Mouse (Mus musculus): ENCODE results near the gene Macf1.

Gene Macf1

DNA sequence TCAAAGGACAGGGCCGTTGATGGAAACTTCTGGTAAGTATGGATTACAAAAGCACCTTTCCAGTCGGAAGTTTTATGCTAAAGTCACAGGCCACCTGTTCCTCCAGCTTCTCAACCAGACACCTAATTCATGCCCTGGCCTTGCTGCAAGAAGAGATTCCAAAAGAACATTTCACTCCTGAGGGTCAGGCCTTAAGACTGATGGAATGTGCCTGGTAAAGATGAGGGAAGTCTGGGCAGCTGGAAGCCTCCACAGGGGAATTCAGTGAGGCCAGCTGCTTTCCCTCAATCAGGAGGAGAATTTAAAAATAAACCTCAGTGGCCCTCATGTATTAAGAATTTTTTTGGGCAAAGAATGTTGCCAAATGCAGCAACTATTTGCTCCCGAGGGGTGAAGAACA lies 90.5 kb downstream of the Macf1 start:
- DNase-seq (ENCODE audit: low read depth), result no peak

DNA sequence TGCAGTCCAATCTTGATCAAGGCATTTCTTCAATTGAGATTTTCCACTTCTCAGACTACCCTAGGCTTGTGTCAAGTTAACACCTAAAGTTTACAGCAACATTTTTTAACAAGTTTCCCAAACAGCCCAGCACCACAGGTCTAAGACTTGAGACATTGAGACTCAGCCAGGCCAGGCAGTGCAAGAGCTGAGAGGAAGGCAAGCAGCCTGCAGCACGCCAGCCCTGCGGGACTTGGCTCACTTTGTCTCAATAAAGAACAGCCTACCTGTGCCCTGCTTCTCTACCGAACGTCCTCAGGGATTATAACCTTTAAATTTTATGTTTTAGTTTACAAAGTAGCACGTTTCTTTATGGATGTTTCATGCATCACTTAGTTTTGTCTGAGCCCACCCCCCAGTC lies 92.1 kb downstream of the Macf1 start:
- no peak for DNase-seq (ENCODE audit: low read depth)

DNA sequence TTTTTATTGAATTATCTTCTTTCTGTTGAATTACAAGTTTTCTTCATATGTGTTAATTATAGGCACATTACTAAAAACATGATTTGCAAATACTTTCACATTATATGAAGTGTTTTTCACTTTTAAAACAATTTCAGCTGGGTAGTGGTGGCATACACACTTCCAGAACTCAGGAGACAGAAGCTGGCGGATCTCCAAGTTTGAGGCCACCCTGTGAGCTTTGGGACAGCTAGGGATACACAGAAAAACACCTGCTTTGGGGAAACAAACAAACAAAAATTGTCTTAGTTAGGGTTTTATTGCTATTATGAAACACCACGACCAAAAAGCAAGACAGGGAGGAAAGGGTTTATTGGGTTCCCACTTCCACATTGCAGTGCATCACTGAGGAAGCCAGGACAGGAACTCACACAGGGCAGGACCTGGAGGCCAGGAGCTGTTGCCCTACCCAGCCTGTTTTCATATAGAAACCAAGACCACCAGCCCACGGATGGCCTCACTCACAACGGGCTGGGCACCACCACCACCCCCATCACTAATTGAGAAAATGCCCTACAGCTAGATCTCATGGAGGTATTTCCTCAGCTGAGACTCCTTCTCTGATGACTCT lies 93.0 kb downstream of the Macf1 start:
- no peak for DNase-seq (ENCODE audit: low read depth)

DNA sequence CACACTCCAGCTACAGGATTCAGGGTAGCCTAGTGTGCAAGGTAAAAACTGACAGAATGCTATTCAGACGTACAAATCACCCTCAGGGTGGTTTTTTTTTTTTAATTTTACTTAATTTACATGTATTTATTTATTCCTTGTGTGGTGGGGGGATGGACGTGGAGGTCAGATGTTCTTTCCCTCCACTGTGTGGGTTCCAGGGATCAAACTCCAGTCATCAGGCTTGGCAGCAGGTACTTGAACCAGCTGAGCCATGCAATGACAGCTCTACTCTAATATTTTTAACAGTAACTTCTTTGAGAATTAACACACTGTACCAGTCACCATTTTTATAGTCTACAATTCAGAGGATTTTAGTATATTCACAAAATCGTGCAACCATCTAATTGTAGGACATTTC lies 94.7 kb downstream of the Macf1 start:
- DNase-seq (ENCODE audit: low read depth), result no peak

DNA sequence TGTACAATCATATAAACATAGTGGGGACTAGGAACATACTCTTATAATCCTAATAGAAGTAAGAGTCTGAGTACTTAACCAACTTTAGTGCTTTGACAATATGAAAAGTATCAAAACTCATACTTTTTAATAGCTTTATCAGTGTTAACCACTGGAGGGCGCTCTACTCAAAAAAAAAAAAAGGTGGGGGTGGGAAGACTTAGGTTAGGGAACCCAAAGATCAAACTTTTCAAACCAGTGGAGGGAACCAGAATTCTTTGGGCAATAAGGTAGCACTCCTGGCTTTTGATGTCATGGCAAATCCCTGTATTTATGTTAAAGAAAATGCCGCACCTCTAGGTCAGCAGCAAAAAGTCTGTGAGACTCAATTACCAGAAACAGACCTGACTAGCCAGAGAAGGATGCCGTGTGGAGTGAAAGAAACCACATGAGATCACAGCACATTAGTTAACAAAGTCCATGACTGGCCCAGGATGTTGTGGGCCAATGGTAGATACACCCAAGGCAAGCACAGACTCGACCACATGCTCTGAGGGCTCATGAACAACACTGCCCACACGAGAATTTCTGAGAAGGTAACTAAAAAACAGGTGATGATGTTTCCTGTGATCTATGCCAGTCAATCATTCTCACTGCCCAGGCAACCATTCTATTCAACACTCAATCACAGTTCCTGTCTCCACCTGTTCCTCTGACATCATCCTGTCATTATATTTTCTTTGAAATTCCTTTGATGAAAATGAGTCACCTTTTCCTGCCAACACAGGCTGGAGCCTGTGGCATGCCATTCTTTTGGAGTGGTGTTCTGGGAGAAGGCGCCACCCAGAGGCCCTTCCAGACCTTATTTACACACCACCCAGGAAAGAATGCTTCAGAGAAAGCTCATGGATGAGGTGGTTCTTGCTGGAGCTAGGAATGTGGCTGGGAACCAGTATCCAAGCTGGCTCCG lies 95.5 kb downstream of the Macf1 start:
- no peak for DNase-seq (ENCODE audit: low read depth)

DNA sequence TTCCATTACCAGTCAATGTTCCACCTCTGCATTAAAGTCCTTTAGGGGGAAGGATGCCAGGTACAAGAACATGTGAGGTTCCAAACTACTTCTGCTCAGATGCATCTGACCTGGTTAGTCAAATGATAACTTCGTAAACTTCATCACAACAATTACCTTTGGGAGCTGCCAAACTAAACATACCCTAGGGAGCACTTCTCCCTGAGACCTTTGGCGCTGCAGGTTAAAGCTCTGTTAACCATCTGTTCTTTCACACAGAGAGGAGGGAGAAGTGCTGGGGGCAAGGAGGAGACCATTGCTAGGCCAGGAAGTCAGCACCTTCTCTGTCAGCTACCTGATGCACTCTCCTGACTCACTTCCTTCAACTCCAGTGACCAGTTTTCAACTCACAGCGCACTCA lies 96.5 kb downstream of the Macf1 start:
- no peak for DNase-seq (ENCODE audit: low read depth)

DNA sequence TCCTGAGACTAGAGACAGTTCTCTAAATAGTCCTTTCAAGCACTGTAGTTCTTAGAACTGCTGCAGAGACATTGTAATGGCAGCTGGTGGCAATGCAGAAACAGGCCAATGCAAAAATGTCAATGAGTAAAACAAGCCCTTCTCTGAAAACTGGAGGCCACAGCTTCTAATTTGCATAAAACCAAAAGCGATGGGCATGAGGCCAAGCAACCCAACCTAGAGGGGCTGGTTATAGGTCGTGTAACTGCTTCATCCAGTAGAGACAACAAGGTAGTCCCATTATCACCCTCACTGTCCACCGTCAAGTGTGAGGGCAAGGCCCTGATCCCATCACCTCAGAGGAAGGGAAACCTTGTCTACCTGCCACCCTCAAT lies 99.5 kb downstream of the Macf1 start:
- DNase-seq (ENCODE audit: low read depth), result no peak

DNA sequence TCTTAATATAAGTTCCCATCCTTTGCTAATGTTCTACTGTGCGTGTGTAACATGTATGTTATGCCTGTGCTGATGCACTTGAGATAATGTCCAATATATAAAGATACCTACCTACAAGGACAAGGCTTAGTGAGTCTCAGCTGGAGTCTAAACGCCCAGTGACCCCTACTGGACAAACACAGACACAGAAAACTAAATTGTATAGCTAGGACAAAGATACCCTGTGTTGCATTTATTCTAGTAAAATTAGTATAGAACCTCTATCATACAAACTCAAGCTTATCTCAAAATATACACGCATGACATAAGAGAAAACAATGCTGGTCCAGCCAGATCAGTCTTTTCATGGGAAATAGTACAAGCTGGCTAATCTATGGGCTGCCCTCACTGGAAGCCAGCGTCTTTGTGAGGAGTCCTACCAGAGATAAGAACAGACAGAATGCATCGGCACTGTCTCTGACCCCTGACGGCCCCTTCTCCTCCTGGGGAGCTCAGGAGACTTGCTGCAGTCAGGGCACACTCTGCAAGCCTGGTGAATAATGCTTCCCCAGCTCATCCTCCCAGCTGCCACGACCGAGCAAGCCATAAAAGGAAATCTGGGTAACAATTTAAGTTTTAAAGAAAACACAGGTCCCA lies 100.0 kb downstream of the Macf1 start:
- DNase-seq (ENCODE audit: low read depth), result peak; percentile 61

DNA sequence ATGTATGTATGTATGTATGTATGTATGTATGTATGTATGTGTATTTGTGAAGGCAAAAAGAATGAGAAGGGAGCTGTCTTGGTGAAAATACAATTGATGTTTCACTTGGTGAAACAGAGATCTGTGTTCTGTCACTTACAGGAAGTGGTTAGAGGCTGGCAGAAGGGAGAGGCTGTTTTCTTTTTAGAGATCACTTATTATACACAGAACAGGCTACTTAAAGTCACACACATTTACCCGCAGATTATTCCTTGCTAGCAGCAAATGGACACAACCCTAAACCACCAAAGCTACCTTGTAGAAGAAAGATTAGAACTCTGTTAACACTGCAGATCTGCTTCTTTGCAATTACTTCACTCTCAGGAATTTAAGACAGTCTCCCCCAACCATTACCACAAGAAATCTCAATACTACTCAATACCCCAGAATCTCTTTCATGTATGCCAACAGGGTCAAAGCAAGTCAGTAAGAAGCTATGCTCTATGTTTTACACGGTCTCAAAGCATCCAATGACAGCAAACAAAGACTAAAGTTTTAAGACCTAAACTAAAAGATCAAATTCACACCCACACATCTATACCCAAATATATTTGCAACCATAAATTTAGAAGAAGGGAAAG lies 106.6 kb downstream of the Macf1 start:
- DNase-seq (ENCODE audit: low read depth), result no peak

DNA sequence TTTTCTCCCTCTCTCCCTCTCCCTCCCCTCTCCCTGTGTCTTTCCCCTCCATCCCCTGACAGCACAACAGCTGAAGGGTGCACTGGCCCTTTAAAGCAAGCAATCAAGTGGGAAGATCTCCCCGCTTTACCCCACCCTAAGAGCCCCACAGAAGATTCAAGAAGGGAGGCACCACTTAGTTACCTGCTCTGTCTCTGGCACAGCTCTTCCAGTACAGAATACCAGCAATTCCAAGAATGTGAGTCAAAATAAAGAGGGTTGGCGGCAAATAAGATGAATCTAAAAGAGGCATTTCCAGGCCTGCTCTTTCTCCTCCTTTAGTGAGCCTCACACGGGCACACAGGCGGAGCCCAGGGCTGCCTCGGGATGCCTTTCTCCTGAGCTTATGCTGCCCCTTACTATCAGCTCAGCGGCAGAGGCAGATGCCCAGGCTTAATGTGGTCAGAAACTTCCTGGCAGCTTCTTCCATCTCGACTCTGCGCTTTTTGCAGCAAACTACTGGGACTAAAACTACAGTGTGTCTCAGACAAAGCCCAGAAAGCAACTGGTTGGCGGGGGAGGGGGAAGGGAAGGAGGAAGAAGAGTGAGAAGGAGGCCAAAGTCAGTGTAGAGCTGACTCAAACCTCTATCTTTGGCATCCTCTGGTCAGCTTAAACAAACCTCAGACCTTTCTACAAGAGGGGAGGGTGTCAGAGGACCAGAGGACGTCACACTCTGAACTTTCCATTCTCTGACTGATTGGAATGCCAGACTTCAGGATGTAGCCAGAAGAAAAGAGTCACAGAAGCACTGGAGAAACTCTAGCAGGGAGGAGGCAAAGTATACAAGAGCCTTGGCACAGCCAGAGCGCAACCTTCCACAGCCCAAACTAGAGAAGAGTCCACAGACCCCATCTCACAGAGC lies 111.5 kb downstream of the Macf1 start:
- peak; percentile 40 for DNase-seq (ENCODE audit: low read depth)

DNA sequence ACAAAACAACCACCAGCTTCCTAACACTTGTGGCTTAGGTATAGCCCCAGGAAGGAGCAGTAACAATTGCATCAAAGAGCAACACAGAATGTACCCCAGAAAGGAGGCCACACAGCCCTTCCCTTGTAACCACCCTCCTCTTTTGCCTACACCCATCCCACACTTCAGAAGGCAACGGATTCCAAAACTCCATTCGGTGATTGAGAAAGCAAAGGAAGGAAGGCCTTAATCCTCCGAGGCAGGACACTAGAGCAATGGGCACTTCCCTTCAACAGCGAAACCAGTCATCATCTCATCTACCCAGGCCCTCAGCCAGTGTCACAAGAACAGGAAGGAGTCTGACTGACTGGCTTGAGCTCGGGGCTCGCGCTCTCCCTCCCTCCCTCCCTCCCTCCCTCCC lies 112.3 kb downstream of the Macf1 start:
- DNase-seq (ENCODE audit: low read depth), result no peak

DNA sequence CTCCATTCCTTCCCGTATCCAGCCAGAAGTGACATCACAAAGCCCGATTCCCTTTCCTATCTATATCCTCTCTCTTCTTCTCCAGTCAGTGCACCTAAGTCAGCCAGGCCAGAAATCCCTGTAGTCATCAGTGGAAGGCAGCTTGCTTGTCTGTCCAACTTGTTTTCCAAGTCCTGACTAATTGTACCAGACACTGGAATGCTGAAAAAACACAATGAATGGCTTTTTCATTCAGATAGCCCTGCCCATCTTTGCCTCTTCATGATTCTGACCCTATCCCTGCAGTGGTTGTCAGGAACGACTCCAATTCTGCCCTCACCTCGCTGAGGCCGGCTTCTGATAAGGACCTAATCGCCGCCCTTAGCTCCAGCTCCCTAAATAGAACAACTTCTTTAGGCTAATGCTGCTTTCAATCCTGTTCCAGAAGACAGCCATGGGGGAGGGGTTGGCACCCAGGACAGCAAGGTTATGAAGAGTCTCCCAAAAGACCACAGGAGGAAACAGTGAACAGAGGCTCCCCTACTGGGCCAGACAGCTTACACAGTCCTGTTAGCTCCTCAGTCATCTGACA lies 118.8 kb downstream of the Macf1 start:
- DNase-seq (ENCODE audit: low read depth), result no peak

DNA sequence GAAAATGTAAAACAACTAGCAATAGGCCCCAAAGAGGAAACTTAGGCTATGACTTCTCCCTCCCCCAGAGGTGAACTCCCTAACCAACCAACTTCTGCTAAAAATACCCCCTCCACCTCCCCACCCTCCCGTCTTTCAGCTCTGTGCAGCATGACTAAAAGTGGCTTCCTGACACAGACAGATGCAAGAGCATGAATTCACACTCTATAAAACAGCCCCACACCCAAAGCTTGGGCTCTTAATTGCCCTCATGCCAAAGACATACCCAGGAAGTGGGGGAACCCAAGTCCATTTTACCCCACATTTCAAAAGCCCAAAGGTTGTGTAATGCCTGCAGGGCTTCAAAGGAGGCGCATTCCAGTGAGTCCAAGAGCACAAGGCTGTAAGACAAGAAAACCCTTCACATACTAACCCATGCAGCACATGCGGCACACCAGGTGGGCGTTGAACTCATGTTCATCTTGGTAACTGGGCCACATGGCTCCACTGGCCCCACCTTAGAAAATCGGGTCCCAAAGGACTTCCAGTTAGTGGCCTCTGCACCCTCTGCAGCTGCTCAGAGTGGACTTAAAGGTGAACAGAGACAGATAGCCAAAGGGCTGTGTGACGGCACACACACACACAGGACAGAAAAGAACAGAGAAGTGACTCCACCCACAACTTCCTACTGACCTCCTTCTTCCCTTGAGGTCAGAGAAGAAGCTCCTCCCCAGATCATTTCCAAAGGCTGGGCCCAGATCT lies 119.9 kb downstream of the Macf1 start:
- DNase-seq (ENCODE audit: low read depth), result no peak

DNA sequence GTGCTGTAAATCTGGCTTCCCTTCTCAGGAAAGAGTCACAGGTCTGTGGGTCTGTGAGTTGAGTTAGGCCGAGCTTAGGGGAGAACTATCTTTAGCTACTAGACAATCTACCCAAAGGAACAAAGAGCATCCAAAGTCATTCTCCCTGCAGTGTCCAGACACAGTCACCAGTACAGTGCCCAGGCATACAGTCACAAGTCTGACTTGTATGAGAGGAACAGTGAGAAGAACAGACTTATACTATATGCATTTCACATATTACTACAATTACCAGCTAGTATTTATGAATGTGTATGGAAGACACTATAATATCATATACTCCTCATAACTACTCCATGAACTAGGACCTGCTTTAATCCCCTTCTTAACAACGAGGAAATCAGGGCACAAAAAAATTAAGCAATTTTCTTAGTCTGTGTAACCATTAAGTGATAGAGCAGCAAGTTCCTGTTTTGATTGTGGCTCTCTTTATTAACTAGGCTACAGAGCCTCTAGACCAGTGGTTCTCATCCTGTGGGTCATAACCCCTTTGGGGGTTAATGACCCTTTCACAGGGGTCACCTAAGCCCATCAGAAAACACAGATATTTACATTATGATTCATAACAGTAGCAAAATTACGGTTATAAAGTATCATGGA lies 121.9 kb downstream of the Macf1 start:
- DNase-seq (ENCODE audit: low read depth), result no peak

DNA sequence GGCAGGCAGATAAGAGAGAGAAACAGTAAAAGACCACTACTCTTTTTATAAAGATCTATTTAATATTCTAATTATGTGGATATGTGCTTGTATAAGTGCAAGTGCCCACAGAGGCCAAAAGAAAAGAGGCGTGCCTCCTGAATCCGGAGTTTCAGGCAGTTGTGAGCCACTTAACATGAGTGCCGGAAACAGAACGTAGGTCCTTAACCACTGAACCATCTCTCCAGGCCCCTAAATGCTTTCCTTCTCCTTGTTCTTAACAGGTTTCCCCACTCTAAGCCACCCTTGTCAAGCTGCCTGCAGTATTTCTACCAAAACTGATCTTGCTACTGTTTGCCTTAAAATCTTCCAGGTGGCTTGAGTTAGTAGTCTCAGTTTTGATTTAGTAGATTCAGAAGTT lies 123.3 kb downstream of the Macf1 start:
- no peak for DNase-seq (ENCODE audit: low read depth)

DNA sequence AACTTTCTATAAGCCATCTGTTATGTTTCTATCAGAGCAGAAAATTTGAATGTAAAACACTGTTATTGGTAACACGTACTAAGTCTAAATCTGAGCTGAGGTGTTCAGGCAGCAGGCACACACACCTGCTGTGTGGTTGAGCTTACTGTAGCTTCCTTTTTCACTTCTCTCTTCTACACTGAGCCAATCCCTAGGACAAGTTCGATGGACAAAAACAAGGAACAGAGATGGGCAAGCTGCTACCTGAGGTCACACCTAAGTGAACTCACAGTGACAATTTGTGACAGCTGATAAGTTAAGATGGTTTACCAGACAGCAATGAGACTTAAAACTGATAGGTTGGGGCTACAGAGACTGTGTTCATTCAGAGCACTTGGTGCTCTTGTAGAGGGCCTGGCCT lies 125.7 kb downstream of the Macf1 start:
- no peak for DNase-seq (ENCODE audit: low read depth)

DNA sequence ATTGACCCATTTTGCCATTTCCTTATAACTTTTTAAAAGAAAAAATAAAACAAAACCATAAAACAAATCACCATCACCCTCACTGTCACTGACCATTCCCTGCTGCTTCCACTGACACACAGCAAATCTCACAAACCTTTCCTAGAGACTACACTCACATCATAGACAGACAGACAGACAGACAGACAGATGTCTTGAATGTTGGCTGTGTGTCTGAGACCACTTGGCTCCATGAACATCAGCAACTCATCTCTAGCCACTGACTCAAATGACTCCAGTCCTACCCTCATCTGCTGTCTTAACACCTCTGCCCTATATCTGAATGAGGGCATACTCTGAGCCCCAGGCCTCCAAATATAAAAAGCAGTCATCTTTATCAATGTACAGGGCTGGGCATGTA lies 128.9 kb downstream of the Macf1 start:
- no peak for DNase-seq (ENCODE audit: low read depth)

DNA sequence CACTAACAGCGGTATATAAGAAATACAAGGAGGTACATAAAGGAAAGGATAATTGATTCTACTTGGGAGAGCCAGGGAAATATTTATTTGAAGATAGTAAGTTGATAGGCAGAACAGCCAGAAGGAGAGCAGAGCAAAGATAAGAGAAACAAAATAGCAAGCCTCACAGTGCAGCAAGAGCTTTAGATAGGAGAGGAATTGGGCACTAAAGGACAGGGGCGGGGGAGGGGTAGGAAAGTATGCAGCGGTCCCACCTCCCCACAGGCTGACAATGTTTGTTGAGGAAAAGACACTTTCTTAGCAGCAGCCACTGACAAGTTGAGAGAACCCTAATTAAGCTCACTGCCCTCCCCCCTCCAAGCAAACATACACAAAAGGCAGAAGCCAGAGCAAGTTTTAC lies 131.5 kb downstream of the Macf1 start:
- DNase-seq (ENCODE audit: low read depth), result no peak

DNA sequence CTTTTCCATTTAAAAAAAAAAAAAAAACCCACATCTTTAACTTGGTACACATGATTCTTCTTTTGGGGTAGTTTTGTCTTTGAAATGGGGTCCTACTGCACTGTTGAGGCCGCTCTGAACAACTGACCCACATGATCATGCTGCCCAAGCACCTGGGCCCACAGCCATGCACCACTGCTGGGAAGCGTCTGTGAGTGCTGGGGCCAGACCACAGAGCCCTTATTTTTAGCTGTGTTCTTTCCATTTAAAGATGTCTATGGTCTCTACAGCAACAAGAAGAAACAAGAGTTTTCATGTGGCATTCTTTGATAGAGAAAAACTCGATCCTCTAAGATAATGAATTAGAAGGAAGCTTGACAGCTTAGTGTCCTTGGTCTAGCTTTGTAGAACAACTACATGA lies 135.8 kb downstream of the Macf1 start:
- DNase-seq (ENCODE audit: low read depth), result no peak

DNA sequence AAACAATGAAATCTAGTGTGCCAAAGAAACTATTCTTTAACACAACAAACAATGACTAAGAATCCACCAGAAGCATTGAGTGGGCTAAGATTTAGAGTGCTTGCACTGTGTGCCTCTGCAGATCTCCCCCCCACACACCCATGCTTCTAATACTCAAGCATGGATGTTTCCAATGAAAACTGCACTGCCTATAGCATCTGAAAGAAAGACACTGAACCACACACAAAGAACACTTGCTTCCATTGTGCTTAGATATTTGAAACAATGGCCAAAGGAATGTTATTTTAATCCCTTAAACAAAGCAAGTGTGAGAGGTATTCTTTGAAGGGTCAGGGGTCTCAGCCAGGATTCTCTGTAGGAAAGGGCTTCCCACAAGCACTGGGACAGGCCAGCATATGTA lies 140.5 kb downstream of the Macf1 start:
- no peak for DNase-seq (ENCODE audit: low read depth)
